Mouse (Mus musculus) hematopoietic multipotent progenitor cell, adult 10-12 weeks (in vitro differentiated cells): ENCODE measurements around the gene Phf19. TPM values are rescaled to one million over a fixed set of nuclear protein-coding genes. Genes with fewer than 3 reads are reported as not detected.

Experiments used
- polyA plus RNA-seq: library from polyadenylated mRNA; stranded (reverse); fragments of >175 nt; gene quantifications from 2 replicates; pipeline ENCODE4 v1.2.3, GENCODE M21; 2012; ENCODE audit warnings: low replicate concordance

The Phf19 gene
- 5.5 and 7.2 TPM in 2 replicates for polyA plus RNA-seq

DNA sequence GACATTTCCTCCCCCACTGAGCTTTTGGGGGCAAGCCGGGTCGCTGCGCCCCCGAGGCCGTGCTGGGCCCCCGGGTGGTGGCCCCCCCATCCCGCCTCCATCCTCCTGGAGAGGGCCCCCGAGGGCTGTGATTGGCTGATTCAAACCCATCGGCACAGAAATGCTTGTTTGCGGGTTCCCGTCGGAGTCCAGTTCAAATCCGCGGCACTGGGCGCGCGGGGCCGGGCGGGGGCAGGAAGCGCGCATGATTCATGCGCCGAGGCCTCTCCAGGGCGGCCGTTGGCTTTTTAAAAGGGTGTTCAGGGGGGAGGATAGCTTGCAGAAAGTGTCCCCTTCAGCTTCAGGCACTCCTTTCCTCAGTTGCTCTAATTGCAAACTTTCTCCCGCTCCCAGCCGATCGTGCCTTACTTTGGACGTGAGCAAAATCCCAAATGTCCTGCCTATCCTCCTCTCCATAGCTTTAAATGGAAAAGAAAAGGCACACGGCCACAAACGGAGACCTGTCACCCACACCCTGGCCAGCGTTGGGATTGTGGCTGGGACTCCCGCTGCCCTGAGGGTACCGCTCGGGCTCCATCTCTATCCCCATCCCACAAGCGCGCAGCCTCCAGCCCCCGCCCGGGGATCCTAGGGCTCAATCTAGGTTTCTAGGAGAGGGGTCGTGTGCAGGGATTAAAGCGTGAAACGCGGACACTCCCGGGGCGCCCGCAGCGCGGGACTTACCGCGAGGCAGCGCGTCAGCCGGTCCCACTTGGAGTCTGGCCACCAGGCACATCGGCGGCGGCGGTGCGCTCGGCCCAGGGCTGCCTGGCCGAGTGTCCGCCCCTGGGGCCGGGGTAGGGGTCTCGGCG lies at the start of gene Phf19:
Gene Phf19, minus strand, starts transcription at position 809 of the 851 bp plus-strand sequence.

DNA sequence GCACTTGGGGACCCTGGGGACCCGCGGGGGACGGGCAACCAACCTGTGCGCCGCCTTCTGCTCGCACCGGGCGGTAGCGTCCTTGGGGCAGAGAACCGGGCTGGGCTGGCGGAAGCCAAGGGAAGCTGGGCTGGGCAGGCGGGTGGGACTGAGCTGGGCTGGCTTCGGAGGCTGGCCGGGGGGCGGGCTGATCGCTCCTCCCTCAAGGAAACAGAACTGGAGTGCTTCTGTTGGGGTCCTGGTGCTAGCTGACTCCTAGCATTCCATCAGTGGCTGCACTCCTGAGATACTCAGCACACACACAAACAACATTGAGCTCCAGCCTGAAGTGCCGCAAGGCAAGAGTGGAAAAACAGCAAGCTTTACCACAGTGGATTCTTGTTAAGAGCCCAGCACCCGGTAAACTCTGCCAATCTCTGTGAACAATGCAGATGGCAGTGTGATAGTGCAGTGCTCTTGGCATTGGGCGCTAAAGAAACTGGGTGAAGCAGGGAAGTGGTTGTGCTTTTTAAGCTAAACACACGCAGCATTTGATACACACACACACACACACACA lies 47.7 kb upstream of the Phf19 start, which contains the start of gene Traf1:
Gene Traf1, minus strand, starts transcription at position 292 of the 556 bp plus-strand sequence.

DNA sequence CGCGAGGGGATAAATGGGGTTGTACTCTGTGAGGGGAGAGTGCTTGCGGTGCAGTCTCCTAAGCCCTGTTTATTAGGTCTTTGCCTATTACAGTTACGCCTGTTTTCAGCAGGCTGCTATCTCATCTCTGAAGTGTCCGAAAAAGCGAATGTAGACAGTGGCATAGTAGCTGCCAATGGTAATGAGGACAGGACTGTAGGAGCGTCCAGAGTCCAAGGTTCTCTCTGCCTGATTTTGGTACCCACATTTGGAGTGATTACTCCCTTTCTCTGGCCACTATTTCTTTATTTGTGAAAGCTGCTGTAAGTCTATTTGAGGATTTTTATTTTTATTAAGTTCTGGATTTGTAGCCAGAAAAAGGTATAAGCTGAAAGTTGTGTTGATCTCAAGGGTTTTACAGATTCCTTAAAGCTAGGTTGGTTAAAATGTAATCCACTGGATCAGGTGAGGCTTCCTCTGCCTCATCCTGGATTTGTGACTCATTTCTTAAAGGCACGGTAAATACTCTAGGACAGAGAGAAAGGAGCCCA lies 38.9 kb downstream of the Phf19 start, which contains the start of gene Psmd5:
Gene Psmd5, minus strand, starts transcription at position 153 of the 530 bp plus-strand sequence.

DNA sequence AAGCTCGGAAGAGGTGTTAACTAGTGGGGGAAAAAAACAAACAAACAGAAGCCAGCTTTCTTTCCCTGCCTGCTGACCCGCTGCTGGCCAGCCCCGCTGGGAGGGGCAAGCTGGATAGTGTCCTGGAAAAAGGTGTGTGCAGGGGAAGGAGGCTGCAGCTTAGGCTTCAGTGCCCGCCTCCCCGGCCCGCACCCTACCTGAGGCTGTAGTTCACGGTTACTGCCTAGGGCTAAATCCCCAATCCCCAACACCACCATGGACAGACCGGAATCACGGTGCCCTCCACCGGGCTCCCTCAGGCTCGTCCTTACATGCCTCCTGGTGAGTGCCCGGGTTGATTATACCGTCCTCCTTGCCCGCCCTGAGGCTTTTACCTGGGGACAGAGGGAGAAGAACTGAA lies 39.6 kb downstream of the Phf19 start, which contains the start of gene Cutal:
Gene Cutal, plus strand, starts transcription at position 126 of the 400 bp plus-strand sequence.

Other genes starting within 250 kb of the Phf19 start
- gene Gapvd1, start 158.8 kb downstream of the Phf19 start, polyA plus RNA-seq = 14.3 and 27.0 TPM in 2 replicates
- 86.4 and 109 TPM in 2 replicates for gene Hspa5, start 142.1 kb downstream of the Phf19 start, polyA plus RNA-seq
- gene Rabepk, start 114.1 kb downstream of the Phf19 start, polyA plus RNA-seq = 3.0 and 9.8 TPM in 2 replicates
- 29.2 and 36.5 TPM in 2 replicates for gene Fbxw2, start 87.7 kb downstream of the Phf19 start, polyA plus RNA-seq
- not detected in 2 replicates for gene Gm34653, start 81.0 kb downstream of the Phf19 start, polyA plus RNA-seq
- gene Cutal, start 39.6 kb downstream of the Phf19 start, polyA plus RNA-seq = not detected in 2 replicates
- 5.7 and 6.0 TPM in 2 replicates for gene Psmd5, start 39.1 kb downstream of the Phf19 start, polyA plus RNA-seq
- gene Traf1, start 47.7 kb upstream of the Phf19 start, polyA plus RNA-seq = 30.1 and 31.4 TPM in 2 replicates
- not detected in 2 replicates for gene Hc, start 147.4 kb upstream of the Phf19 start, polyA plus RNA-seq
- gene AI182371, start 187.5 kb upstream of the Phf19 start, polyA plus RNA-seq = 0.39 TPM in 1 of 2 replicates, not detected in the other
- gene Cntrl, start 195.5 kb upstream of the Phf19 start, polyA plus RNA-seq = 22.8 and 29.2 TPM in 2 replicates